Mouse (Mus musculus) right cerebral cortex, postnatal 25 days (tissue): ENCODE results near the gene Repin1.
"Not testable (repeated sequence)": the region's sequence is repeated elsewhere in the genome, so short reads cannot be mapped to it uniquely, and the experiment has no call there.

Experiments
- DNase-seq: peaks from one replicate; pipeline ENCODE4 v3.0.0; 2022

The Repin1 gene

DNA sequence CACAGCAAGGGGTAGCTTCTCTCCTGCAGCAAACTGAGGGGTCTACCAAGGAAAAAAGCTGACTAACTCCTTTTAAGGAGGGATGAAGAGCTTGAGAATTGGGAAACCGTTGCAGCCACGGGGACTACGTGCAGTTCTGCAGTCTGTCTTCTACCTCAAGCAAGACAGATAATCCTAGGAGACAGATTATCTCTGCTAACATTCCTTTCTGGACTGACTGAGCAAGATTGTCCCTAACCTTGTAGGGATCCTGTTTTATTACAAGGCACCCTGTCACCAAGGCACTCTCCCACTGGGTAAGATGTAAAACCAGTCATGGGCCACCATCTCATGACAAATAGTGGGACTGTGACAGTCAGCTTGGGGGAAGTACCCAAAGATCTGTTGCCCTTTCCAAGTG, 12.4 kb upstream of the Repin1 start:
- no peak for DNase-seq

DNA sequence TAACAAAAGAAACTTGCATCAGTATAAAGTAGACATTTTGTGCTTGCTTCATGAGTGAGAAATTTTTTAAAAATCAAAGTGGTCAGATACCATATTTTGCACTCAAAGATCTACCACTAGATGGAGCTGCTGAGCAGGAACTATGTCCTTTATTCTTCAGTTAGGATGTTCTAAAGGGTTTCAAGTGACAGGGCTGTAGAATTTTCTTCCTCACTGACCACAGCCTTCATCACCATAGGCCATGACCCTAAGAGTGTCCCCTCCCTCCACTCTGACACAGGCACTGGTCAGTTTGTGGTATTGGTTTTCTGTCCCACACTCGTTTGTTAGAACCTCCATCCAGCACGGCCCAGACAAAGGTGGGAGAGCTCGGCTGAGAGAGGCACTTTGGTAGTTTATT, 11.6 kb upstream of the Repin1 start:
- DNase-seq: no peak

GRCm38 (mm10) chr6:48589194-48589750, 4.4 kb upstream of the Repin1 start, which contains the start of gene Gm45021:
Gm45021 (plus strand) TSS chr6:48589610.
- no peak for DNase-seq

- DNase-seq: no peak
Observed at GRCm38 (mm10) chr6:48591221-48591845, 2.4 kb upstream of the Repin1 start.

- DNase-seq: no peak
Observed at GRCm38 (mm10) chr6:48591871-48592270, 1.8 kb upstream of the Repin1 start.

DNA sequence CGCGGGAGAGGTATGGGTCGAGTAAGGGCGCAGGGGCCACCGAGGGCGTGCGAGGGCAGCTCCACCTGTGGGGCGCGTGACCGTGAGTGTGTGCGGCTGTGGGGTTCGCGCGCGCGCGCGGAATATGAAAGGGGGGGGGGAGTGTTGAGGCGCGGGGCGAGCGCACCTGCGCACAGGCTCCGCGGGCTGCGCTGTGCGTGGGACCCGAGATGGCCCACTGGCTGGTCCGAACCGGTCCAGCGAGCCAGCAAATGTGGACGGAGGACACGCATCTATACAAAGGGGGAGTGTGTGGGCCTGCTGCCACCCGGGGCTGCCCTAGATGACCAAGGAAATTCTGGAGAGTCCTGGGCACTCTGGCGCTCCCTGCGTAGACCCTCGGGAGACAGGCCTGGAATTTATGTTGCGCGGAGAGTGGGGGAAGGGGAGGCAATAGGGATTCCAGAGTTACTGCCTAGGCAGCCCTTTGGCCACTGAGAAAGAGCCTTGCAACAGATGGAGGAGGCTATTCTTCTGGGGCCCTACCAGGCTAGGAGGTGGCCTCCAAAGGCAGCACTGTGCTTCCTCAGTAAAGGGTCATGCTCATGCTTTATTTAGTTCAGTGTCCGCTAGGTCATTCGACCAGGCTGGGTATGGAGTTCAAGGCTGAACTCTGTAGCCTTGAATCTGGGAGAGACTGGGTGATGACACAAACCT, 508 bp downstream of the Repin1 start:
- DNase-seq: no peak

DNA sequence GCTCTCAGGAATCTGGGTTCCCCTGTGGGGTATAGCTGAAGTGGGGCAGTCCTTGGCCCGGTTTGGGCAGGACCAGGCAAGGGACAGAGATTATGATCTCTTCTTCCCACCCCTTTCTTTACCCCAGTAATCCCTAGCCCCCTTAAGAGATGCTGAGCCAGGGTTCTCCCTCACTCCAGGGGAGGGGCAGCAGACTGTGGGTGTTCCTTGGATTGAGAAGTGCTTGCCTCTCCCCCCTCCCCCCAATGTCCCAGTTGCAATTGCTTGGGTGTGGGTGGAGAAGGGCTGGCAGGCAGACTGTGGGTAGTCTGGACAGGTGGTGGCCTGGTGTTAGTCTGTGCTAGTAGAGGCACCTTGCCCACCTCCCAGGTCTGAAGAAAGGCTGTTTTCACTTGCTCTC, 1.6 kb downstream of the Repin1 start:
- DNase-seq: no peak

DNA sequence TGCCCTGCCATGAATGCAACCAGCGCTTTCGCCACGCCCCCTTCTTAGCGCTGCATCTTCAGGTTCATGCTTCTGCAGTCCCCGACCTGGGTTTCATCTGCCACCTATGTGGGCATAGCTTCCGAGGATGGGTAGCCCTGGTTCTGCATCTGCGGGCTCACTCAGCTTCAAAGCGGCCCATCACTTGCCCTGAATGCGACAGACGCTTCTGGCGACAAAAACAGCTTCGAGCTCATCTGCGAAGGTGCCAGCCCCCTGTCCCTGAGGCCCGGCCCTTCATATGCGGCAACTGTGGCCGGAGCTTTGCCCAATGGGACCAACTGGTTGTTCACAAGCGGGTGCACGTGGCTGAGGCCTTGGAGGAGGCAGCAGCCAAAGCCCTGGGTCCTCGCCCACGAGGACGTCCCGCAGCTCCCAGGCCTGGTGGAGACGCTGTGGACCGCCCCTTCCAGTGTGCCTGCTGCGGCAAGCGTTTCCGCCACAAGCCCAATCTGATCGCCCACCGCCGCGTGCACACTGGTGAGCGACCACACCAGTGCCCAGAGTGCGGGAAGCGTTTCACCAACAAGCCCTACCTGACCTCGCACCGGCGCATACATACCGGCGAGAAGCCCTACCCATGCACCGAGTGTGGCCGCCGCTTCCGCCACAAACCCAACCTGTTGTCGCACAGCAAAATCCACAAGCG, 3.0 kb downstream of the Repin1 start:
- DNase-seq: no peak

DNA sequence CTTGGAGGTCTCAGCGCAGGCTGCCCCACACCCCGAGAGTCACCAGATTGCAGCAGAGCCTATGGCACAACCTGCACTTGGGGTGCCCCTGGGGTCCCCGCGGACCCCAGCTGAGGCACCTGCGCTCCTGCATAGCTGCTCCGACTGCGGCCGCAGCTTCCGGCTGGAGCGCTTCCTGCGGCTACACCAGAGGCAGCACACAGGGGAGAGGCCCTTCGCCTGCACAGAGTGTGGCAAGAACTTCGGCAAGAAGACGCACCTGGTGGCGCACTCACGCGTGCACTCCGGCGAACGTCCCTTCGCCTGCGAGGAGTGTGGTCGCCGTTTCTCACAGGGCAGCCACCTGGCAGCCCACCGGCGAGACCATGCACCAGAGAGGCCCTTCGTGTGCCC, 3.5 kb downstream of the Repin1 start:
- no peak for DNase-seq

DNA sequence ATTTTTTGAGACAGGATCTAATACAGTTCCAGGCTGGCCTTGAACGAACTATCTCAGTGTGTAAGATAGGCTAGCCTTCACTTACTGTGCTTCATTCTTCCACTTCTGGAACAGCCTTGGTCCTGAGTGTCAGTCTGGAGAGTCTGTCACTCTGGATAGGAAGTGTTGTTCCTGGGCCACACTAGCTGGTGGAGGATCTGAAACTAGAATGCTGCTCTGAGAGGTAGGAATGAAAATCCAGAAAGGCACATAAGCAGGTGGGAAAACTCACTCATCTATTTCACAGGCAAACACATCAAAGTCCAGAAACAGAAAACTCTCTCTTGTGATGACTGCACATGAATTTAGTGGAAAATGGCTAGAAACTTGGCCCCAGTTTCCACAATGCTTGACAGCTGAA, 6.9 kb downstream of the Repin1 start:
- DNase-seq: no peak

GRCm38 (mm10) chr6:48601271-48602079, 7.8 kb downstream of the Repin1 start, which contains the start of gene Zfp775:
Zfp775 (plus strand) TSS chr6:48602063.
- peak; percentile 96 for DNase-seq

- no peak for DNase-seq
Observed at GRCm38 (mm10) chr6:48602080-48602741, 8.5 kb downstream of the Repin1 start.

GRCm38 (mm10) chr6:48608124-48608523, 14.4 kb downstream of the Repin1 start:
- DNase-seq: no peak

GRCm38 (mm10) chr6:48609512-48609911, 15.8 kb downstream of the Repin1 start:
- no peak for DNase-seq

DNA sequence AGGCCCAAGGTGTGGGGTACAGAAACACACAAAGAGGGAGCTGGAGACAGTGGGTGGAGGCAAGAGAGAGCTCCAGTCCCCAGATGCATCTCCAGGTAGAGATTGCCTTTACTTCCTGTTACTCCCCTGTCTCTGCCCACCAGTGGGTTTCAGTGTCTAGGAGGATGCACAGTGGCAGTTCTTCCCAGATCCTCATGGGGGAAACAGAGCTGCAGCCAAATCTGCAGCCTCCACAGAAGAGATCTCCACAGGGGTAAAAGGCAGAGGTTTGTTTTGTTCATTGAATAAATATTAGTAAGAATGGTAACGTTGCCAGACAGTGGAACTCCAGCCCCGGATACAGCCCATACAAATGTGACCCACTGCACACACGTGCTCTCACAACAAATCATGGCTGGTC, 17.0 kb downstream of the Repin1 start:
- no peak for DNase-seq

DNA sequence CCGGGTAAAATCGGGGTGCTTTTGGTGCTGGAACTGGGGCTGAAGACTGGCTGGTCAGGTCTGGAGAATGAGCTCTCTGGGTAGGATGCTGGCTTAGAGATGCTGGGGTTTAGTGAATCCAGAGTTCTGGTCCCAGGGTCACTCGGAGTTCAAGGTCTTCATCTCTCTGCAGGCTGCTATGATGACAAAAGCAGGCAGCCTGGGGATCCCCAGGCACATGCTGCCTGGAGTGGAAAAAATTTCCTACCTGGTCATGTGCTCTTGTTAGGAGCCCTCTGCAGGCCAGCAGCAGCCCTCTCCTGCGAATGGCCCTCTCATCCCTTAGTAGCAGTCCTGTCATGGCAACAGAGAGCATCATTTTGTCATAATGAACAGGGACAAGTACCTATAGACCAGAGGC, 19.8 kb downstream of the Repin1 start:
- no peak for DNase-seq

DNA sequence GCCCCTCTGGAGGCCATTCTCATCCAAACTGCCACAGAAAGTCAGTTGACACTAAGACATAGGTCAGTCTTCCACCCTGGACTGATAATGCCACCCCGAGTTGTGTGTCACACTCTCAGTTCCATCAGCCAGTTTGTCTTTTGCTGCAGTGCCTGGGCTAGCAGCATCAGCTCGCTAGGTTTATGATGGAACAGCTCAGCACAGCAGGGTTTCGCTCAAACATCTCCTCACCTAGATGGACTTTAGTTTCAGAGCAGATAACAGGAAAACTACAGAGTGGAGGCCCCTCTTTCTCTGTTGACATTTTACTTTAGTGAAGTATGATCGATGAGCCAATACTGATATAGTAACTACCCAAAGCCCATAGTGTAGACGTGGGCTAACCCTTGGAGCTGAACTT, 21.1 kb downstream of the Repin1 start:
- DNase-seq: no peak

- DNase-seq: no peak
Observed at GRCm38 (mm10) chr6:48620031-48620430, 26.3 kb downstream of the Repin1 start.

GRCm38 (mm10) chr6:48622186-48622843, 28.6 kb downstream of the Repin1 start:
- not testable (repeated sequence) for DNase-seq

- no peak for DNase-seq
Observed at GRCm38 (mm10) chr6:48623460-48623859, 29.8 kb downstream of the Repin1 start.

GRCm38 (mm10) chr6:48626464-48626863, 32.8 kb downstream of the Repin1 start, which contains the start of gene AI854703:
AI854703 (plus strand) TSS chr6:48626764.
- no peak for DNase-seq

DNA sequence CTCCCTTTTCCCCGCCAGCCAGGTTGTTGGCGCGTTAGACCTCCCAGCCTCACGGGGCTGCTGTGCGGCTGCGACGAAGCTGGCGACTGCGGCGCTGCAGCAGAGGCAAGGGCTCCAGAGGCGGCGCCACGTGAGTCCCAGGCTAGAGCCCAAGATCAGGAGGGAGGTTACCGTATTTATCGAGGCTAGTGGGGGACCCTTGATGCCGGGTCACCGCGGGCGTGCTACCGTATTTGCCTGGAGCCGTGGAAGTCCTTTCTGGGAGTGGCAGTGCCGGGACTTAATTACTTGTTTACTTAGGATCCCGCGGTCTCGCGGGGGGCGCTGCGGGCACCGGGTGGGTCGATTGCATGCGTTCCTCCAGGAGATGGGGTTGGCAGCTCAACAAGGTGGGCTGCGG, 33.3 kb downstream of the Repin1 start:
- DNase-seq: peak; percentile 80
